Mouse (Mus musculus) thymus, adult 2 months (tissue): ENCODE measurements around the gene Slc35e2.

Experiments used
- CTCF ChIP-seq: fragments of 200-500 bp; IDR thresholded peaks from 2 replicates; pipeline ENCODE4 v1.5.1; 2012; ENCODE audit warnings: mild to moderate bottlenecking, control low read depth, low read length, moderate library complexity, borderline replicate concordance; ENCODE audit not compliant: control insufficient read depth, poor library complexity, insufficient read depth; ENCODE audit errors: extremely low read depth
- POLR2A ChIP-seq: fragments of 200-500 bp; IDR thresholded peaks from 2 replicates; pipeline ENCODE4 v1.6.1; 2012; ENCODE audit warnings: mild to moderate bottlenecking, low read length, control low read depth, moderate library complexity; ENCODE audit not compliant: control insufficient read depth, poor library complexity, insufficient read depth; ENCODE audit errors: extremely low read depth

DNA sequence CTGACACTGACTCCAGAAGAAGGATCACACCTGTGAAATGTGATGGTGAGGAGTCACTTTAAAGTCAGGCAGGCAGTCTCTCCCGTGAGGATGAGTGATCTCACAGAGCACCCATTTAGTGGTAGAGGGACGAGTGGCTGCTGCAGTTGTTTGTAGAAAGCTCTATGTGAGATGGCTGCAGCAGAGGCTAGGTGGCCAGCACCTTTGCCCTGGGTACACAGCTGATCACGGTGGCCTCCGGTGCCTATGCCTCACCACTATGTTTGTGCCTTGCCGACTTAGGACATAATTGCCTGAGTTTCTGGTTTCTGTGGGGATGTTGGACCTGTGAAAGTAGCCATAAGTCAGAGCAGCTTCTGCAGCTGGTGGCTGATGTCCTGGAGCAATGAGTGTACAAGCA lies 23.5 kb upstream of the Slc35e2 start:
- no peak for TF ChIP-seq POLR2A
- no peak for TF ChIP-seq CTCF
